Comparison of ENCODE assay signal across 8 mouse cellular contexts in the genomic region with DNA sequence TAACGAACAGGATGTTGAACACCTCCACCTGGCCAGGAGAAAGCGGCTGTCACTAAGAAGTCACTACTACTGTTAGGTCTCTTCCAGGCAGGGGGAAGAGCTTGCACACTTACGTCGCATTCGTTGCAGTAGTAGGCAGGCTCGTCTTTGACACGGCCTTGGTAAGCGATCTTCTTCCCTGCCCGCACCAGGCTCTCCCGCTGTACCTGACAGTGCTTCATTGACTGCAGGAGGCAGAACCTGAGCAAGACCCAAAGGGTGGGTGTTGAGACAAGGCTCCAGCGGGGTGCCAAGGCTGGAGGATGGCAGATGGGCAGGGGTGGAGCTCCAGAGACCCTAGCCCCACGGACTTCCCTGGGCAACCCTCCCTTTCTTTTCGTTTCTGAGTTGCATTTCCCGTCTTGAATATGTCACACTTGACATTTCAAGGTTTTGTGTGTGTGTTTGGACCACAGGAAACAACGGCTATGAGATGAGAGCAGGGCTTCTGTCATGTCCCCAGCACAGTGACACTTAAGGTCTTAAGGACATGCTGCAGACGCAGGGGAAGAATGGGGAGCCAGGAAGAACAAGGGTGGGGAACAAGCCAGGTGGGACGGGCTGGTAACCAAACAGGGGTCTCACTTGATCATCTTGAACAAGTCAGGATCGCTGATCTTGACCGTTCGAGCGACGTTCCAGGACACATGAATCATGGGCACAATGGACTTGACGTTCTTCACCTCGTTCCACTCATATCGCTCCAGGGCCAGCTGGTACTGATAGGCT. TPM values are rescaled to one million over a fixed set of nuclear protein-coding genes. Genes with fewer than 3 reads are reported as not detected.
DNase-seq lines count a peak whose midpoint lies in the region; ATAC-seq and TF ChIP-seq lines count a peak whose summit lies in the region.

No protein-coding gene starts in this region.

- peak overlapping the region; percentile 40 for H3K4me3 ChIP-seq in brown adipose tissue, adult 24 weeks (ENCODE audit: insufficient read depth, low read depth, low read length)
- 0 out of 2 replicates have a peak overlapping the region, but pooled peaks have one; percentile 61 for H3K4me3 ChIP-seq in heart, postnatal 0 days (ENCODE audit: low read depth, low read length)

- H3K27me3 ChIP-seq in heart, postnatal 0 days (ENCODE audit: control insufficient read depth, insufficient read depth, low read length) = no peaks in the 10 kb centered on the region

- H3K9ac ChIP-seq in heart, postnatal 0 days (replicated peaks; ENCODE audit: low read depth, low read length) = no peak overlapping the region

- peak overlapping the region; percentile 29 for H3K4me2 ChIP-seq in heart, postnatal 0 days (ENCODE audit: low read depth, low read length)

- H3K27ac ChIP-seq in brown adipose tissue, adult 24 weeks (replicated peaks; ENCODE audit: low read depth, low read length) = no peak overlapping the region
- H3K27ac ChIP-seq in heart, postnatal 0 days (ENCODE audit: low read depth) = no peak overlapping the region

- no peaks in the 10 kb centered on the region; the same call in 1 of the 2 replicates for H3K4me1 ChIP-seq in brown adipose tissue, adult 24 weeks (ENCODE audit: control insufficient read depth, insufficient read depth, insufficient read length, low read length)
- H3K4me1 ChIP-seq in heart, postnatal 0 days (ENCODE audit: control insufficient read depth, insufficient read depth) = no peaks in the 10 kb centered on the region

- no peaks in the 10 kb centered on the region for H3K9me3 ChIP-seq in heart, postnatal 0 days (replicated peaks; ENCODE audit: control insufficient read depth, low read length)

- 74% methylated on average over 25 of the region's 25 CpGs for WGBS in heart, postnatal 0 days

- no peak for TF ChIP-seq CTCF in heart, postnatal 0 days (IDR thresholded peaks at IDR 0.05; ENCODE audit: low read depth)

- no peak for TF ChIP-seq EP300 in heart, postnatal 0 days (IDR thresholded peaks at IDR 0.05; ENCODE audit: low read depth)

- peaks cover 59% of the 10 kb centered on the region for H3K36me3 ChIP-seq in heart, postnatal 0 days (replicated peaks; ENCODE audit: control insufficient read depth, insufficient read depth, low read length)

- peak; percentile 40 for DNase-seq in cerebellum, adult 11 months
- no peak for DNase-seq in cerebellum, postnatal 4 days (ENCODE audit: low spot score in 2 of 2)
- peak; percentile 12 for DNase-seq in kidney, postnatal 14 days
- DNase-seq in kidney, adult 9 months = no peak
- DNase-seq in heart, postnatal 0 days (ENCODE audit: low spot score) = peak; percentile 4
- DNase-seq in ovary, postnatal 10 days (ENCODE audit: low spot score) = no peak

- no peak for ATAC-seq in heart, postnatal 0 days (ENCODE audit: insufficient read depth, low read depth)
- ATAC-seq in erythroid progenitor cell, adult 5-6 weeks (replicated peaks; ENCODE audit: low FRiP score, poor library complexity, severe bottlenecking) = no peak

RNA-seq across cellular contexts. Expression of gene Tmem88, which starts 2.2 kb away (rescaled TPM):
- 4.1 and 8.3 TPM in 2 replicates for polyA plus RNA-seq in brown adipose tissue, adult 24 weeks (2012; ENCODE audit: insufficient read depth, insufficient read length, missing spikeins)
- total RNA-seq in heart, postnatal 0 days (2014; rRNA removed; ENCODE audit: low replicate concordance) = 32.4 and 33.0 TPM in 2 replicates
- 59.7 and 62.5 TPM in 2 replicates for polyA plus RNA-seq in heart, postnatal 0 days (2015; fragmentation: Nextera tagmentation; extraction: Ambion mirVana)
- total RNA-seq in erythroid progenitor cell, adult 5-6 weeks (2015; ENCODE audit: low replicate concordance) = not detected in 2 replicates
- total RNA-seq in erythroid progenitor cell, adult 5-6 weeks (2017; ENCODE audit: low replicate concordance) = not detected in 2 replicates

RNA-seq across cellular contexts. Expression of gene Cyb5d1, which starts 4.8 kb away (rescaled TPM):
- polyA plus RNA-seq in brown adipose tissue, adult 24 weeks (2012; ENCODE audit: insufficient read depth, insufficient read length, missing spikeins) = 16.1 and 18.9 TPM in 2 replicates
- 14.2 and 17.6 TPM in 2 replicates for total RNA-seq in heart, postnatal 0 days (2014; rRNA removed; ENCODE audit: low replicate concordance)
- 16.7 and 18.6 TPM in 2 replicates for polyA plus RNA-seq in heart, postnatal 0 days (2015; fragmentation: Nextera tagmentation; extraction: Ambion mirVana)
- total RNA-seq in erythroid progenitor cell, adult 5-6 weeks (2015; ENCODE audit: low replicate concordance) = 8.3 and 11.7 TPM in 2 replicates
- total RNA-seq in erythroid progenitor cell, adult 5-6 weeks (2017; ENCODE audit: low replicate concordance) = 25.7 and 32.5 TPM in 2 replicates

RNA-seq across cellular contexts. Expression of gene Naa38, which starts 5.0 kb away (rescaled TPM):
- polyA plus RNA-seq in brown adipose tissue, adult 24 weeks (2012; ENCODE audit: insufficient read depth, insufficient read length, missing spikeins) = 249 and 290 TPM in 2 replicates
- total RNA-seq in heart, postnatal 0 days (2014; rRNA removed; ENCODE audit: low replicate concordance) = 64.9 and 93.4 TPM in 2 replicates
- polyA plus RNA-seq in heart, postnatal 0 days (2015; fragmentation: Nextera tagmentation; extraction: Ambion mirVana) = 171 and 175 TPM in 2 replicates
- total RNA-seq in erythroid progenitor cell, adult 5-6 weeks (2015; ENCODE audit: low replicate concordance) = 26.8 and 31.7 TPM in 2 replicates
- 21.6 and 21.9 TPM in 2 replicates for total RNA-seq in erythroid progenitor cell, adult 5-6 weeks (2017; ENCODE audit: low replicate concordance)

RNA-seq across cellular contexts. Expression of gene Kdm6b, which starts 13.2 kb away (rescaled TPM):
- polyA plus RNA-seq in brown adipose tissue, adult 24 weeks (2012; ENCODE audit: insufficient read depth, insufficient read length, missing spikeins) = 13.9 and 16.9 TPM in 2 replicates
- total RNA-seq in heart, postnatal 0 days (2014; rRNA removed; ENCODE audit: low replicate concordance) = 7.8 and 10.0 TPM in 2 replicates
- 23.0 and 23.6 TPM in 2 replicates for polyA plus RNA-seq in heart, postnatal 0 days (2015; fragmentation: Nextera tagmentation; extraction: Ambion mirVana)
- total RNA-seq in erythroid progenitor cell, adult 5-6 weeks (2015; ENCODE audit: low replicate concordance) = 6.5 and 11.7 TPM in 2 replicates
- total RNA-seq in erythroid progenitor cell, adult 5-6 weeks (2017; ENCODE audit: low replicate concordance) = 0.64 and 1.2 TPM in 2 replicates

RNA-seq across cellular contexts. Expression of gene Chd3, which starts 31.1 kb away (rescaled TPM):
- polyA plus RNA-seq in brown adipose tissue, adult 24 weeks (2012; ENCODE audit: insufficient read depth, insufficient read length, missing spikeins) = 19.4 and 27.0 TPM in 2 replicates
- total RNA-seq in heart, postnatal 0 days (2014; rRNA removed; ENCODE audit: low replicate concordance) = 23.6 and 23.8 TPM in 2 replicates
- 10.3 and 12.4 TPM in 2 replicates for polyA plus RNA-seq in heart, postnatal 0 days (2015; fragmentation: Nextera tagmentation; extraction: Ambion mirVana)
- 21.0 and 33.2 TPM in 2 replicates for total RNA-seq in erythroid progenitor cell, adult 5-6 weeks (2015; ENCODE audit: low replicate concordance)
- total RNA-seq in erythroid progenitor cell, adult 5-6 weeks (2017; ENCODE audit: low replicate concordance) = 18.9 and 19.5 TPM in 2 replicates

Comparison
In these comparisons a context has a peak if more than half of its experiments do, and no peak if none do; other contexts are left out.
1. DNase-seq: peak in cerebellum, adult 11 months (single experiment), kidney, postnatal 14 days (single experiment) and heart, postnatal 0 days (single experiment); none in cerebellum, postnatal 4 days (0 of 2), kidney, adult 9 months (single experiment) and ovary, postnatal 10 days (single experiment).
2. RNA of gene Tmem88, which starts 2.2 kb away (total RNA-seq): 32.4 to 33.0 TPM in heart, postnatal 0 days; not detected in erythroid progenitor cell, adult 5-6 weeks; every median in the first group is over 10 times any median in the second.